Comparison of ENCODE assay signal across 22 mouse cellular contexts in the genomic region with DNA sequence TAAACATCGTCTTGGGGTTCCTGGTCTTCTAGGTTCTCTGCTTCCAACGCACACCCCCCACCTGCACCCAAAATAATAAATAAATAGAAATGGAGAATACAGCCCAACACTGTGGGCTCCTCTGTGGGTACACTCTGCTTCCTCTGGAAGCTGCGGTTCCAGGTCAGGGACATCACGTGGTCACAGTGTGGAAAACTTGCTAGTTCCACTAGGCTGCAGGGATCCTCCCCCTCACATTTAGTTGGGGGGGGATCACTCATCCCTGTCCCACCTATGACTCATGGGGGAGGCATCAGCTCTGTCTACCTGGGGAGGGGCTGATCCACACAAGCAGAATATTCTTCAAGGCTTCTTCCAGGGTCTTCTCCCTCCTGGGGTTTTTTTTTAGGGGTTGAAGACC. TPM values are rescaled to one million over a fixed set of nuclear protein-coding genes. Genes with fewer than 3 reads are reported as not detected.
"Had no signal": no experiment of that assay in that cellular context is flagged by ENCODE, and none has a peak within 500 bp of the region (broad histone marks: within the 10 kb centered on the region; RNA-seq: fewer than 3 reads in every experiment).

No protein-coding gene starts in this region.

- H3K9ac ChIP-seq: kidney, embryonic 15.5 days; limb, embryonic 12.5 days; limb, embryonic 15.5 days; liver, embryonic 14.5 days; liver, postnatal 0 days; lung, embryonic 14.5 days; midbrain, embryonic 12.5 days; neural tube, embryonic 13.5 days had no signal

- H3K27ac ChIP-seq: kidney, embryonic 15.5 days; left cerebral cortex, adult 2 months; limb, embryonic 12.5 days; limb, embryonic 15.5 days; liver, embryonic 14.5 days; macrophage; midbrain, embryonic 12.5 days; neural tube, embryonic 13.5 days had no signal

- DNase-seq: kidney, adult 8-10 months; kidney, postnatal 10 days; kidney, postnatal 4 days; left cerebral cortex, postnatal 4 days; liver, postnatal 0 days; lung, embryonic 14.5 days; thymus, adult 18-20 months; thymus, postnatal 36 days had no signal

- H3K27me3 ChIP-seq: limb, embryonic 12.5 days; limb, embryonic 15.5 days; midbrain, embryonic 12.5 days; neural tube, embryonic 13.5 days had no signal

- H3K4me2 ChIP-seq: kidney, embryonic 15.5 days; limb, embryonic 12.5 days; limb, embryonic 15.5 days; liver, embryonic 11.5 days; lung, embryonic 14.5 days; midbrain, embryonic 12.5 days; neural tube, embryonic 13.5 days had no signal

- H3K9me3 ChIP-seq: kidney, embryonic 15.5 days; limb, embryonic 12.5 days; limb, embryonic 15.5 days; midbrain, embryonic 12.5 days; neural tube, embryonic 13.5 days had no signal

- H3K4me3 ChIP-seq: kidney, embryonic 15.5 days; left cerebral cortex, adult 2 months; limb, embryonic 12.5 days; limb, embryonic 15.5 days; midbrain, embryonic 12.5 days; myocyte; neural tube, embryonic 13.5 days had no signal

- ATAC-seq: liver, postnatal 0 days; lung, postnatal 0 days; midbrain, embryonic 16.5 days had no signal

- H3K36me3 ChIP-seq: kidney, embryonic 15.5 days; limb, embryonic 12.5 days; limb, embryonic 15.5 days; midbrain, embryonic 12.5 days; neural tube, embryonic 13.5 days had no signal

RNA-seq across cellular contexts. Expression of gene Ip6k3, which starts 23.4 kb away (rescaled TPM):
- total RNA-seq: left cerebral cortex, postnatal 4 days; neutrophil, adult 5-6 weeks had no signal
- polyA plus RNA-seq: lung, embryonic 14.5 days; macrophage; small intestine, adult 2 months had no signal
